Mouse (Mus musculus): ENCODE measurements around the gene Vmn2r89. TPM values are rescaled to one million over a fixed set of nuclear protein-coding genes. Genes with fewer than 3 reads are reported as not detected.
"Not testable (repeated sequence)": the region's sequence is repeated elsewhere in the genome, so short reads cannot be mapped to it uniquely, and the experiment has no call there.

Gene Vmn2r89
- polyA plus RNA-seq (2012; fragmentation: generic; extraction: Trizol), result not detected
- long read RNA-seq, experiment 1, result 0 reads
- long read RNA-seq, experiment 2, result 0 reads

- not testable (repeated sequence) for H3K79me2 ChIP-seq (ENCODE audit: control insufficient read depth, insufficient read depth); H3K27me3 ChIP-seq (ENCODE audit: control insufficient read depth, insufficient read depth, insufficient read length); H3K36me3 ChIP-seq (ENCODE audit: control insufficient read depth, insufficient read depth)
Observed at GRCm38 (mm10) chr14:51451557-51451956, at the start of gene Vmn2r89. Gene Vmn2r89 (plus strand): TSS chr14:51451857.

GRCm38 (mm10) chr14:51410520-51410919, 41.1 kb upstream of the Vmn2r89 start, which contains the start of gene Vmn2r88:
Gene Vmn2r88 (plus strand): TSS chr14:51410820.
- no peaks in the 10 kb centered on the region for H3K36me3 ChIP-seq (ENCODE audit: control insufficient read depth, insufficient read depth)
- no peak for TF ChIP-seq MAX (IDR thresholded peaks at IDR 0.05)
- TF ChIP-seq CTCF (IDR thresholded peaks at IDR 0.05; ENCODE audit: control insufficient read depth, insufficient read depth, insufficient read length), result no peak
- TF ChIP-seq CEBPB (IDR thresholded peaks at IDR 0.05; ENCODE audit: low read depth), result no peak
- no peak for TF ChIP-seq USF1 (IDR thresholded peaks at IDR 0.05; ENCODE audit: low read depth)
- no peak for TF ChIP-seq FOSL1 (IDR thresholded peaks at IDR 0.05; ENCODE audit: insufficient read depth, low read length, poor library complexity, severe bottlenecking)
- TF ChIP-seq MYOD1 (IDR thresholded peaks at IDR 0.05; ENCODE audit: control insufficient read depth, insufficient read length, low read depth), result no peak
- no peak for TF ChIP-seq MYOG (IDR thresholded peaks at IDR 0.05; ENCODE audit: control insufficient read depth, extremely low read depth, insufficient read length)

More at GRCm38 (mm10) chr14:51451557-51451956, at the start of gene Vmn2r89:
- not testable (repeated sequence) for H3K4me3 ChIP-seq (ENCODE audit: insufficient read depth, poor library complexity, severe bottlenecking); H3ac ChIP-seq (ENCODE audit: control insufficient read depth, insufficient read length, low read depth); H3K79me3 ChIP-seq (ENCODE audit: low read depth)

GRCm38 (mm10) chr14:51423885-51424284, 27.8 kb upstream of the Vmn2r89 start:
- no peak overlapping the region for H3K4me3 ChIP-seq (ENCODE audit: insufficient read depth, poor library complexity, severe bottlenecking)
- H3ac ChIP-seq (ENCODE audit: control insufficient read depth, insufficient read length, low read depth), result no peak overlapping the region
- H3K36me3 ChIP-seq (ENCODE audit: control insufficient read depth, insufficient read depth), result no peaks in the 10 kb centered on the region
- TF ChIP-seq MYOG (IDR thresholded peaks at IDR 0.05; ENCODE audit: control insufficient read depth, extremely low read depth, insufficient read length), result no peak
- no peak for TF ChIP-seq CEBPB (IDR thresholded peaks at IDR 0.05; ENCODE audit: low read depth)
- H3K27me3 ChIP-seq (ENCODE audit: control insufficient read depth, insufficient read depth, insufficient read length), result no peaks in the 10 kb centered on the region
- no peaks in the 10 kb centered on the region for H3K79me3 ChIP-seq (ENCODE audit: low read depth)
- H3K79me2 ChIP-seq (ENCODE audit: control insufficient read depth, insufficient read depth), result no peaks in the 10 kb centered on the region

More at GRCm38 (mm10) chr14:51410520-51410919, 41.1 kb upstream of the Vmn2r89 start, which contains the start of gene Vmn2r88:
- Histone ChIP-seq H3ac (ENCODE audit: control insufficient read depth, insufficient read length, low read depth) (no peak within 1 kb of the TSS), H3K79me3 (ENCODE audit: low read depth) (no peaks in the 10 kb centered on the region), H3K27me3 (ENCODE audit: control insufficient read depth, insufficient read depth, insufficient read length) (no peaks in the 10 kb centered on the region), H3K79me2 (ENCODE audit: control insufficient read depth, insufficient read depth) (no peaks in the 10 kb centered on the region), H3K4me3 (ENCODE audit: insufficient read depth, poor library complexity, severe bottlenecking) (no peak within 1 kb of the TSS)

DNA sequence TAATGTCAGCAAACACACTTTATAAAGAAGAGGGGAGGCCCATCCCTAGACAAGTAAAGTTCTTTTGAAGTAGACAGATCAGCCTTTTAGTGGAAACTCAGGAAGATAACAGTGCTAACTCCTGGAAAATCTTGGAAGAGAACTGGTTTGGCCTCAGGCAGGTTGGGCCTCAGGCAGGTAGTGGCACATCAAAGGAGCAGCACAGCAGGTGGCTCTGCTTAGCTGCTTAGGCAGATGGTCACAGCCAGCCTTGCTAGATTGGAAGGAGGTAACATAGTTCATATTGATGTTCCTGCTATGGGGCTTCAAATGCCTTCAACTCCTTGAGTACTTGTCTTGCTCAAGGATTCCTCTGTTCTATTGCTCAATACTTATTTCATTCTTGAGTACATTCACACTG, 21.5 kb upstream of the Vmn2r89 start:
- not testable (repeated sequence) for H3K4me3 ChIP-seq (ENCODE audit: insufficient read depth, poor library complexity, severe bottlenecking); H3ac ChIP-seq (ENCODE audit: control insufficient read depth, insufficient read length, low read depth)

GRCm38 (mm10) chr14:51434546-51434945, 17.1 kb upstream of the Vmn2r89 start:
- Histone ChIP-seq H3K4me3 (ENCODE audit: insufficient read depth, poor library complexity, severe bottlenecking) (no peak overlapping the region), H3K79me2 (ENCODE audit: control insufficient read depth, insufficient read depth) (no peaks in the 10 kb centered on the region), H3ac (ENCODE audit: control insufficient read depth, insufficient read length, low read depth) (no peak overlapping the region), H3K79me3 (ENCODE audit: low read depth) (no peaks in the 10 kb centered on the region), H3K27me3 (ENCODE audit: control insufficient read depth, insufficient read depth, insufficient read length) (no peaks in the 10 kb centered on the region), H3K36me3 (ENCODE audit: control insufficient read depth, insufficient read depth) (no peaks in the 10 kb centered on the region)
- TF ChIP-seq MAX (IDR thresholded peaks at IDR 0.05), result no peak

More for the DNA sequence above, 21.5 kb upstream of the Vmn2r89 start:
- not testable (repeated sequence) for H3K27me3 ChIP-seq (ENCODE audit: control insufficient read depth, insufficient read depth, insufficient read length); H3K79me3 ChIP-seq (ENCODE audit: low read depth); H3K36me3 ChIP-seq (ENCODE audit: control insufficient read depth, insufficient read depth); H3K79me2 ChIP-seq (ENCODE audit: control insufficient read depth, insufficient read depth)

- no peak overlapping the region for H3K4me3 ChIP-seq (ENCODE audit: insufficient read depth, poor library complexity, severe bottlenecking)
- H3K79me3 ChIP-seq (ENCODE audit: low read depth), result no peaks in the 10 kb centered on the region
- no peaks in the 10 kb centered on the region for H3K36me3 ChIP-seq (ENCODE audit: control insufficient read depth, insufficient read depth)
- TF ChIP-seq CEBPB (IDR thresholded peaks at IDR 0.05; ENCODE audit: low read depth) (no peak), MAX (IDR thresholded peaks at IDR 0.05) (no peak), FOSL1 (IDR thresholded peaks at IDR 0.05; ENCODE audit: insufficient read depth, low read length, poor library complexity, severe bottlenecking) (no peak), USF1 (IDR thresholded peaks at IDR 0.05; ENCODE audit: low read depth) (no peak), CTCF (IDR thresholded peaks at IDR 0.05; ENCODE audit: control insufficient read depth, insufficient read depth, insufficient read length) (no peak), MYOG (IDR thresholded peaks at IDR 0.05; ENCODE audit: control insufficient read depth, extremely low read depth, insufficient read length) (no peak), MYOD1 (IDR thresholded peaks at IDR 0.05; ENCODE audit: control insufficient read depth, insufficient read length, low read depth) (no peak)
- no peaks in the 10 kb centered on the region for H3K79me2 ChIP-seq (ENCODE audit: control insufficient read depth, insufficient read depth)
- H3ac ChIP-seq (ENCODE audit: control insufficient read depth, insufficient read length, low read depth), result no peak overlapping the region
- no peaks in the 10 kb centered on the region for H3K27me3 ChIP-seq (ENCODE audit: control insufficient read depth, insufficient read depth, insufficient read length)
Observed at GRCm38 (mm10) chr14:51435020-51435419, 16.6 kb upstream of the Vmn2r89 start.

GRCm38 (mm10) chr14:51438955-51439354, 12.7 kb upstream of the Vmn2r89 start:
- Histone ChIP-seq H3K4me3 (ENCODE audit: insufficient read depth, poor library complexity, severe bottlenecking) (no peak overlapping the region), H3K79me3 (ENCODE audit: low read depth) (no peaks in the 10 kb centered on the region), H3ac (ENCODE audit: control insufficient read depth, insufficient read length, low read depth) (no peak overlapping the region), H3K36me3 (ENCODE audit: control insufficient read depth, insufficient read depth) (no peaks in the 10 kb centered on the region), H3K79me2 (ENCODE audit: control insufficient read depth, insufficient read depth) (no peaks in the 10 kb centered on the region), H3K27me3 (ENCODE audit: control insufficient read depth, insufficient read depth, insufficient read length) (no peaks in the 10 kb centered on the region)
- TF ChIP-seq CTCF (IDR thresholded peaks at IDR 0.05; ENCODE audit: control insufficient read depth, insufficient read depth, insufficient read length) (no peak), MYOD1 (IDR thresholded peaks at IDR 0.05; ENCODE audit: control insufficient read depth, insufficient read length, low read depth) (no peak), MYOG (IDR thresholded peaks at IDR 0.05; ENCODE audit: control insufficient read depth, extremely low read depth, insufficient read length) (no peak), MAX (IDR thresholded peaks at IDR 0.05) (no peak), USF1 (IDR thresholded peaks at IDR 0.05; ENCODE audit: low read depth) (no peak), FOSL1 (IDR thresholded peaks at IDR 0.05; ENCODE audit: insufficient read depth, low read length, poor library complexity, severe bottlenecking) (no peak), CEBPB (IDR thresholded peaks at IDR 0.05; ENCODE audit: low read depth) (no peak)

GRCm38 (mm10) chr14:51480278-51480677, 28.6 kb downstream of the Vmn2r89 start:
- not testable (repeated sequence) for H3ac ChIP-seq (ENCODE audit: control insufficient read depth, insufficient read length, low read depth); H3K4me3 ChIP-seq (ENCODE audit: insufficient read depth, poor library complexity, severe bottlenecking); H3K27me3 ChIP-seq (ENCODE audit: control insufficient read depth, insufficient read depth, insufficient read length); H3K79me3 ChIP-seq (ENCODE audit: low read depth); H3K79me2 ChIP-seq (ENCODE audit: control insufficient read depth, insufficient read depth); H3K36me3 ChIP-seq (ENCODE audit: control insufficient read depth, insufficient read depth)

GRCm38 (mm10) chr14:51481332-51482015, 29.8 kb downstream of the Vmn2r89 start:
- not testable (repeated sequence) for H3K36me3 ChIP-seq (ENCODE audit: control insufficient read depth, insufficient read depth); H3K79me3 ChIP-seq (ENCODE audit: low read depth); H3ac ChIP-seq (ENCODE audit: control insufficient read depth, insufficient read length, low read depth); H3K79me2 ChIP-seq (ENCODE audit: control insufficient read depth, insufficient read depth); H3K27me3 ChIP-seq (ENCODE audit: control insufficient read depth, insufficient read depth, insufficient read length)
- peak overlapping the region; percentile 34 for H3K4me3 ChIP-seq (ENCODE audit: insufficient read depth, poor library complexity, severe bottlenecking)

All from C2C12 (cell line).